Mouse (Mus musculus) CH12.LX (cell line): ENCODE data around the gene Adipor2.

Experiments
- CTCF ChIP-seq, 2 experiments: IDR thresholded peaks in 1 of 2; conservative IDR thresholded peaks in 1 of 2; 2 replicates each; pipeline ENCODE4 v1.5.1; 2011 to 2012; ENCODE audit warnings: low read depth in 2 of 2, low read length in 2 of 2, improper control_type of control experiment in 1 of 2, inconsistent platforms in 1 of 2, mild to moderate bottlenecking in 1 of 2, moderate library complexity in 1 of 2
- E2F4 ChIP-seq: IDR thresholded peaks from 2 replicates; pipeline ENCODE4 v1.6.1; 2011; ENCODE audit warnings: low read depth, low read length, improper control_type of control experiment; ENCODE audit not compliant: insufficient replicate concordance
- ZMIZ1 ChIP-seq: IDR thresholded peaks from 2 replicates; pipeline ENCODE4 v1.6.1; 2012; ENCODE audit warnings: low read depth, mild to moderate bottlenecking, inconsistent platforms, low read length, improper control_type of control experiment

- no peak for TF ChIP-seq ZMIZ1
- TF ChIP-seq CTCF (conservative IDR thresholded peaks at IDR 0.05 in 1 of 2, IDR thresholded peaks at IDR 0.05 in 1 of 2; ENCODE audit: low read depth in 2 of 2, low read length in 2 of 2): no peak
- no peak for TF ChIP-seq E2F4
Measured at GRCm38 (mm10) chr6:119460391-119460790, 42.9 kb upstream of the Adipor2 start.
